Mouse (Mus musculus) intestine, embryonic 16.5 days (tissue): Measurements from ENCODE around the gene Car9. TPM values are rescaled to one million over a fixed set of nuclear protein-coding genes. Genes with fewer than 3 reads are reported as not detected.
A peak's percentile ranks its signal among the peaks of the same experiment; 100 is the strongest.
"Not testable (repeated sequence)": the region's sequence is repeated elsewhere in the genome, so short reads cannot be mapped to it uniquely, and the experiment has no call there.

ENCODE experiments used
- ATAC-seq: fragments of 200-750 bp; cut with Nextera tagmentation; 2 replicates; pipeline ENCODE4 v1.8.0; 2017; ENCODE audit warnings: moderate TSS enrichment, moderate library complexity
- H3K27ac ChIP-seq: fragments of 300-500 bp; sonication (generic); 2 replicates; pipeline ENCODE4 v1.5.1; 2014; ENCODE audit warnings: mild to moderate bottlenecking, low read length
- H3K27me3 ChIP-seq: fragments of 300-500 bp; sonication (generic); replicated peaks from 2 replicates; pipeline ENCODE4 v1.6.1; 2014; ENCODE audit warnings: low read length, control low read depth, mixed read lengths; ENCODE audit not compliant: control insufficient read depth, insufficient read depth
- H3K36me3 ChIP-seq: fragments of 300-500 bp; sonication (generic); 2 replicates; pipeline ENCODE4 v1.6.1; 2014; ENCODE audit warnings: low read length, control low read depth; ENCODE audit not compliant: control insufficient read depth, insufficient read depth
- H3K4me1 ChIP-seq: fragments of 300-500 bp; sonication (generic); 2 replicates; pipeline ENCODE4 v1.6.1; 2014; ENCODE audit warnings: low read length, control low read depth, mixed read lengths; ENCODE audit not compliant: control insufficient read depth, insufficient read depth
- H3K4me2 ChIP-seq: fragments of 300-500 bp; sonication (generic); 2 replicates; pipeline ENCODE4 v1.6.1; 2014; ENCODE audit warnings: low read depth, low read length, control low read depth
- H3K4me3 ChIP-seq: fragments of 300-500 bp; sonication (generic); 2 replicates; pipeline ENCODE4 v1.5.1; 2014; ENCODE audit warnings: mild to moderate bottlenecking, low read length
- H3K9ac ChIP-seq: fragments of 300-500 bp; sonication (generic); 2 replicates; pipeline ENCODE4 v1.6.1; 2014; ENCODE audit warnings: low read depth, low read length
- H3K9me3 ChIP-seq: fragments of 300-500 bp; sonication (generic); 2 replicates; pipeline ENCODE4 v1.6.1; 2016; ENCODE audit warnings: low read length, control low read depth; ENCODE audit not compliant: control insufficient read depth
- WGBS: fragments of 180-500 bp; shearing (Covaris S2); extraction: QIAGEN DNeasy Blood & Tissue Kit; methylation state at CpG from one replicate; pipeline ENCODE4 v1.1.7; 2014; 5-methylcytosine and 5-hydroxymethylcytosine counted together
- polyA plus RNA-seq: library from polyadenylated mRNA; unstranded; fragments of >200 nt; fragmentation: Nextera tagmentation; extraction: Ambion mirVana; gene quantifications from 2 replicates; pipeline ENCODE4 v1.2.1, GENCODE M21; 2015

Car9 gene
- polyA plus RNA-seq, 1 experiment from 2014 or later, result 25.0 TPM

DNA sequence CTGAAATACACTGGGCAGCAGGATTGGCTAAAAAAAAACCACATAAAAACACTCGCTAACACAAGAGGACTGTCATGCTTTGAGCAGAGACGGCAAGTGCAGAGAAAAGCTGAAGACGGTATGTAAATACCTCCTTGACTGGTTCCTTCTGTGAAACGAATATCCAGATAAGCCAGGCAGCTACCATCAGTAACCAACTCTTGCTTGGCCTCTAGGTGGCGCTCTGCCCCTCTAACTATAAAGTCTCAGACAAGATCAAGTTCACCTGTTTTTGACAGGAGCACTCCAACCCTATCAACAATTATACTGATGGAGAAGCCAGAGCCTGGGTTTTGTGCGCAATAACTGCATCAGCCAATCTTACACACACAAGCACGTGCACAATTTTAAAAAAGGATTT lies 23.8 kb downstream of the Car9 start:
- peak; percentile 57 for ATAC-seq
- no peak overlapping the region for H3K9ac ChIP-seq
- peaks cover 7% of the 10 kb centered on the region; the same call in 1 of the 2 replicates for H3K4me1 ChIP-seq
- H3K27ac ChIP-seq, result peak overlapping the region; percentile 18; the same call in 1 of the 2 replicates
- no peak overlapping the region for H3K4me2 ChIP-seq
- H3K9me3 ChIP-seq, result no peaks in the 10 kb centered on the region
- H3K27me3 ChIP-seq, result no peaks in the 10 kb centered on the region
- H3K36me3 ChIP-seq, result peaks cover 20% of the 10 kb centered on the region
- H3K4me3 ChIP-seq, result no peak overlapping the region
- WGBS, result 18% methylated on average over 7 of the region's 7 CpGs

DNA sequence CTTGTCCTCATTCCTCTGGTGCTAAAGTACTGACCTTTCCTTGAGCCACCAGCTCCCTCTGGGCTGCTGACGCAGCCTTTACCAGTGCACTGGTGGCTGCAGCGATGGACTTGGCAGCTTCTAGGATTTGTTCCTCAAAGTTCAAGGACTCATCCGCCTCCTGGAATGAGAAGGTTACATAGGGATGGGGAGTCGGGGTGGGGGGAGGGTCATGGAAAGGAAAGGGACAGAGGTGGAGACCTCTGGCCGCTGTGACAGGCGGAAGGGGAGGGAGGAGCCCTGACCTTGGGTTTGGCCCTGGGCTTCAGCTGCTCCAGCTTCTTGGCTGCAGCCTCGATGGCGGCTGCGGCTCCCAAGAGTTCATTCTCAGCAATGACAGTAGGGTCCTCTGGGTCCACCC lies 26.5 kb downstream of the Car9 start:
- no peak overlapping the region for H3K9ac ChIP-seq
- H3K4me3 ChIP-seq, result no peak overlapping the region
- H3K4me2 ChIP-seq, result no peak overlapping the region
- H3K27me3 ChIP-seq, result no peaks in the 10 kb centered on the region
- 81% methylated on average over 9 of the region's 9 CpGs for WGBS
- peaks cover 41% of the 10 kb centered on the region for H3K36me3 ChIP-seq
- ATAC-seq, result no peak
- H3K9me3 ChIP-seq, result no peaks in the 10 kb centered on the region
- H3K27ac ChIP-seq, result no peak overlapping the region
- H3K4me1 ChIP-seq, result peaks cover 7% of the 10 kb centered on the region; the same call in 1 of the 2 replicates

DNA sequence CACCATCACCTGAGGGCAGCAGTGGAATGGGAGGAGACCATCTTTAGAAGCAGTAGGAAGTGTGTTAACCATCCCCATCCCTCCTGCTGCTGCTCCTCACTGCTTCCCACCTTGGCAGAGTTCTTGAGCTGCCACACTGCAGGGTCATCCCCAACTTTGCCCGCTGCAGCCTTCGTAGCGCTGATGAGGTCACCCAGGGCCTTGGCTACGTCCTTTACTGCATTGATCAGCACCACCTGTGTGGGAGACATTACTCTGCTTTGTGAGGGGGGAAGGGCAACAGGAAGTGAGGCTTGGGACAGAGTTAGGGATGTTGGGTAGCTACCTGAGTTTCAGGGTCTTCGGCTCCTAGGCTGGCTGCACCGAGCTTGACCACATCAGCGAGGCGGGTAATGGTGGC lies 28.9 kb downstream of the Car9 start:
- 91% methylated on average over 8 of the region's 8 CpGs for WGBS
- H3K27me3 ChIP-seq, result no peaks in the 10 kb centered on the region
- no peak overlapping the region for H3K4me3 ChIP-seq
- H3K36me3 ChIP-seq, result peaks cover 57% of the 10 kb centered on the region
- H3K27ac ChIP-seq, result no peak overlapping the region
- ATAC-seq, result no peak
- no peaks in the 10 kb centered on the region for H3K9me3 ChIP-seq
- no peak overlapping the region for H3K9ac ChIP-seq
- no peak overlapping the region for H3K4me2 ChIP-seq
- H3K4me1 ChIP-seq, result no peaks in the 10 kb centered on the region

DNA sequence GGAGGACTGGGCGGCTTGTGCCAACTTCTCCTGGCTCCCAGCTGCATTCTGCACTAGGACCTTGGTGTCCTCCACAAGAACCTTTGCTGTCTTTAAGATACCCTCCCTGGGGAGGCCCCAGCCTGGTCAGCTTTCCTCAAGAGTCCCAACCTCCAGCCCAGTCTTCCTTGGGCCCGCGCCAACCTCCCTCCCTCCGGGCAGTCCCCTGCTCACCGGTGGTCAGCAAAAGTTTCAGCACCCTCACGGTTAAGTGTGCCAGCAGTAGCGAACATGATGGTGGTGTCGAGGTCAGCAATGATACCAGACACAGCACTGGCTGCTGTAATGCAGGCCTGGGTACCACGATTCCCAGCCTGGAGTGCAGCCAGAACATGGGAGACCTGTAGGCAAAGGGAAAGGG lies 29.3 kb downstream of the Car9 start:
- Histone ChIP-seq H3K27me3 (no peaks in the 10 kb centered on the region), H3K9me3 (no peaks in the 10 kb centered on the region), H3K4me3 (no peak overlapping the region), H3K36me3 (peaks cover 57% of the 10 kb centered on the region), H3K9ac (no peak overlapping the region), H3K4me2 (no peak overlapping the region), H3K27ac (no peak overlapping the region), H3K4me1 (no peaks in the 10 kb centered on the region)
- no peak for ATAC-seq
- WGBS, result 94% methylated on average over 9 of the region's 9 CpGs

DNA sequence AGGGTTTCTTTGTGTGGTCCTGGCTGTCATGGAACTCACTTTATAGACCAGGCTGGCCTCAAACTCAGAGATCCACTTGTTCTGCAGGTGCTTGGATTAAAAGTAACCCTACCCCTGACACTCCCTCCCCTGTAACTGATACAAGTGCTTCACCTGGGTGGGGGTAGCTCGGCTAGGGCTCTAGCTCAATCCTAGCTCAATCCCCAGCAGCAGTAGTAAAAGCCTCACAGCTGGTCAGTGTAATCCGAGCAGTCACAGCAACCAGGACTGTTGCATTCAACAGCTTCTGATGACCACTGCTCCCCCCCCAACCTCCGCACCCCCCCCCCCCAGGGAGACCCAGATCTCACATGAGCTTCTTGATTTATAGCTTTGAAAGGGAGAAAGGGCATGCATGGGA lies 35.3 kb downstream of the Car9 start:
- no peak for ATAC-seq
- no peak overlapping the region for H3K27ac ChIP-seq
- H3K4me2 ChIP-seq, result no peak overlapping the region
- no peak overlapping the region for H3K9ac ChIP-seq
- no peak overlapping the region for H3K4me3 ChIP-seq
- H3K27me3 ChIP-seq, result no peaks in the 10 kb centered on the region
- H3K4me1 ChIP-seq, result no peaks in the 10 kb centered on the region
- H3K9me3 ChIP-seq, result no peaks in the 10 kb centered on the region
- H3K36me3 ChIP-seq, result peaks cover 70% of the 10 kb centered on the region
- WGBS, result 79% methylated on average over 3 of the region's 3 CpGs

DNA sequence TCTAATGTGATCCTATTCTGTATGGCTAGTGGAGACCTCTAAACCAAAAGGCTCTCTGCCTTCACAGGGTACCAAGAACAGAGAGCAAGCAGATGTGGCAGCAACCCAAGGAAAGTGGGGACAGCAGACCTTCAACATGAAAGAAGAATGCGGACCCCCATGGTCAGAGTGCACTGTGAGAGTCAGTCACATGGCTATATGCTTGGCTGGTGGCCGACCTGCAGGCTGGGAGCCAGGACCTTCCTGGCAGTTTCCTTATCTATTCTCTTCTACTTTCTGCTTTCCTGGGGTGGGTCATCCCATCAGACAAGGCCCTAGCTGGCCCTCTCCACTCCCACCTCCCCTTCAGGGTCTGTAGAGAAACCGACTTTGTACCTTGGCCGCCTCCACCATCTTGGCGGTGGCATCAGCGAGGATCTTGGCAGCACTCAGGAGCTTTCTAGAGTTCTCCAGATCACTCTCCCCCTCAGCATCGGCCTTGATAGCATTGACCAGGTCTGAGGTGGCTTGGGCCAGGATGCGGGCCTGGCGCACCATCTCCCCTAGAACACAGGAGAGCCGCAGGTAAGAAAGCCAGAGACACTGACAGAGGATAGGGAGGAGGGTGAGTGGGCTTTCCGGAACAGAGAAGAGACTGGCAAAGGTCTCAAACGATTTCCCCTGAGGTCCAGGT lies 39.7 kb downstream of the Car9 start:
- no peak for ATAC-seq
- no peaks in the 10 kb centered on the region for H3K9me3 ChIP-seq
- H3K27ac ChIP-seq, result no peak overlapping the region
- no peak overlapping the region for H3K4me3 ChIP-seq
- no peak overlapping the region for H3K4me2 ChIP-seq
- no peaks in the 10 kb centered on the region for H3K27me3 ChIP-seq
- H3K4me1 ChIP-seq, result no peaks in the 10 kb centered on the region
- no peak overlapping the region for H3K9ac ChIP-seq
- peaks cover 71% of the 10 kb centered on the region for H3K36me3 ChIP-seq
- WGBS, result 93% methylated on average over 12 of the region's 12 CpGs

DNA sequence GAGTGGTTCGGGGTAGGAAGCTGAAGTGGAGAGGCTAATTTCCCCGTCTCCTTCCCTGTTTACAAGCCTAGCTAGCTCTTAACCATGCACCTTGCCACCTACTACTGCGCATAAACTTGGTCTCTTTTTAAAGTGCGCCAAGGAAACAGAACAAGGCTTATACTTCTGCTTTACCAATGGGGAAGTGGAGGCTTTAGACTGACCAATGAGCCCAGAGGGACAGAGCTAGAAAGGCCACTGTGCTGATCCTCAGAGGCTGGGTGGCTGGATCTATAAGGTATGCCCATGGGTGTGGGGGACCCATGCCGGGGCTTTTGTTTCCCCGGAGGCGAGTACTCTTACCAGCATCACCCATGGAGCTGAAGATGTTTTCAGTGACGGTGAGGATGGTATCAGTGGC lies 40.4 kb downstream of the Car9 start:
- H3K36me3 ChIP-seq, result peaks cover 71% of the 10 kb centered on the region

DNA sequence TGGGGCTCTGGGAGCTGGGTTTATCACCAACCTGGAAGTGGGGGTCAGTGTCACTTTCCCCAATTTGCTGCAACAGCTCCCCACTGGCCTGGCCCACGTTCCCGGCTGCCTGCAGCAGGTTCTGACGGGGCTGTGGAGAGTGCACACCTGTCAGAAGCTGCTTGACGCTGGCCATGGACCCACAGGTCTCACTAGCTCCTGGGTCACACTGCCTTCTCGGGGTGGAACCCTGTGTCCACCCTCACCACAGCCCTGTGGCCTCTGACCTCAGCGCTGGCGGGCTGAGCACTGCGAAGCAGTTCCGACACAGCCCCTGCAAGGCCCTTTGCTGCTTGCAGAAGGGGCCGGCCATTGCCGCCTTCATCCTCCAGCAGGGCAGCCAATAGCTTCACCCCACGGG lies 42.3 kb downstream of the Car9 start:
- H3K4me1 ChIP-seq, result no peaks in the 10 kb centered on the region
- no peak overlapping the region for H3K4me2 ChIP-seq
- WGBS, result 93% methylated on average over 12 of the region's 12 CpGs
- no peak overlapping the region for H3K4me3 ChIP-seq
- no peaks in the 10 kb centered on the region for H3K27me3 ChIP-seq
- H3K27ac ChIP-seq, result no peak overlapping the region
- peaks cover 70% of the 10 kb centered on the region for H3K36me3 ChIP-seq
- ATAC-seq, result peak; percentile 28; the same call in 1 of the 2 replicates
- no peak overlapping the region for H3K9ac ChIP-seq
- no peaks in the 10 kb centered on the region; the same call in 1 of the 2 replicates for H3K9me3 ChIP-seq

More for the DNA sequence above, 40.4 kb downstream of the Car9 start:
- H3K9ac ChIP-seq, result no peak overlapping the region
- H3K9me3 ChIP-seq, result no peaks in the 10 kb centered on the region; the same call in 1 of the 2 replicates
- ATAC-seq, result no peak
- WGBS, result 93% methylated on average over 8 of the region's 8 CpGs
- no peak overlapping the region for H3K27ac ChIP-seq
- no peaks in the 10 kb centered on the region for H3K4me1 ChIP-seq
- H3K27me3 ChIP-seq, result no peaks in the 10 kb centered on the region
- no peak overlapping the region for H3K4me2 ChIP-seq
- H3K4me3 ChIP-seq, result no peak overlapping the region

DNA sequence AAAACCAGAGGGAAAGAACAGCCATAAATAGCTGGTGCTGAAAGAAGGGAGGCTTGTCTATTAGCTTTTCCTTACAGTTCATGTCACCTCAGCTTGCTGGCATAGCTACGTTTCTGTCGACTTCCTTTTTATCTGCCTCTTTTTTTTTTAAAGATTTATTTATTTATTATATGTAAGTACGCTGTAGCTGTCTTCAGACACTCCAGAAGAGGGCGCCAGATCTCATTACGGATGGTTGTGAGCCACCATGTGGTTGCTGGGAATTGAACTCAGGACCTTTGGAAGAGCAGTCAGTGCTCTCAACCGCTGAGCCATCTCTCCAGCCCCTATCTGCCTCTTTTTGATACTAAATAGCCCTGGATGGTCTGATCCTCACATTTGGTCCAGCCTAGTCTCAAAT lies 45.1 kb downstream of the Car9 start:
- not testable (repeated sequence) for H3K4me2 ChIP-seq, ATAC-seq, H3K9me3 ChIP-seq, H3K9ac ChIP-seq, H3K4me1 ChIP-seq, H3K27me3 ChIP-seq, H3K27ac ChIP-seq, H3K4me3 ChIP-seq
- H3K36me3 ChIP-seq, result peaks cover 67% of the 10 kb centered on the region
- WGBS, result 87% methylated on average over 6 of the region's 6 CpGs

DNA sequence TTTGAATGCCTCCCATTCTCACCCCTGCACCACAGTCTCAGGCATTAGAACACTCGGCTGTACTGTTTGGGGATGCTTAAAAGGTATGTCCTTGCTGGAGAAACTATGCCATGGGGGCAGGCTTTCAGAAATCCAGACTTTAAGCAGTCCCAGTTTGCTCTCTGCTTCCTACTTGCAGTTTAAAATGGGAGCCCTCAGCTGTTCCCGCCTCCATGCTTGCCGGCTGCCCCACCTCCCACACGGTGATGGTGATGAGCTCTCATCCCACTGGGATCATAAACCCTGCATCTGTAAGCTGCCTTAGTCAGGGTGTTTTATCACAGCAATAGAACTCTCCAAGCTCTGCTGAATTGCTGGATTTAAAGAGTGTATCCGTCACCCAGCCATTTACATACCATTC lies 45.7 kb downstream of the Car9 start:
- no peak overlapping the region for H3K27ac ChIP-seq
- no peak overlapping the region for H3K4me2 ChIP-seq
- ATAC-seq, result no peak
- H3K9me3 ChIP-seq, result no peaks in the 10 kb centered on the region; the same call in 1 of the 2 replicates
- H3K4me3 ChIP-seq, result no peak overlapping the region
- no peak overlapping the region for H3K9ac ChIP-seq
- no peaks in the 10 kb centered on the region for H3K27me3 ChIP-seq
- WGBS, result 97% methylated on average over 5 of the region's 5 CpGs
- H3K36me3 ChIP-seq, result peaks cover 61% of the 10 kb centered on the region
- H3K4me1 ChIP-seq, result peaks cover 3% of the 10 kb centered on the region; the same call in 1 of the 2 replicates
